Mouse (Mus musculus) naive thymus-derived CD4-positive, alpha-beta T cell, adult 2 months (primary cell): Measurements from ENCODE around the gene Shank1.
A peak's percentile ranks its signal among the peaks of the same experiment; 100 is the strongest.

ENCODE experiments used
- DNase-seq: peaks from one replicate; pipeline ENCODE4 v3.0.0-alpha.2; 2011; ENCODE audit warnings: low read depth

The Shank1 gene

GRCm38 (mm10) chr7:44373889-44374652, 64.0 kb downstream of the Shank1 start:
- DNase-seq: peak; percentile 81

- no peak for DNase-seq
Observed at GRCm38 (mm10) chr7:44374756-44375155, 64.7 kb downstream of the Shank1 start.

- DNase-seq: no peak
Observed at GRCm38 (mm10) chr7:44375207-44375606, 65.2 kb downstream of the Shank1 start.

- no peak for DNase-seq
Observed at GRCm38 (mm10) chr7:44375793-44376192, 65.7 kb downstream of the Shank1 start.

GRCm38 (mm10) chr7:44378290-44378689, 68.2 kb downstream of the Shank1 start:
- no peak for DNase-seq

GRCm38 (mm10) chr7:44382541-44382940, 72.5 kb downstream of the Shank1 start:
- DNase-seq: no peak

GRCm38 (mm10) chr7:44383980-44384715, 74.1 kb downstream of the Shank1 start, which contains the start of gene Syt3:
TSS of gene Syt3 (plus strand) at chr7:44384102.
- peak; percentile 56 for DNase-seq

- no peak for DNase-seq
Observed at GRCm38 (mm10) chr7:44384716-44385059, 74.6 kb downstream of the Shank1 start.

GRCm38 (mm10) chr7:44385720-44386119, 75.7 kb downstream of the Shank1 start, which contains the start of gene 1700008O03Rik:
TSS of gene 1700008O03Rik (minus strand) at chr7:44385820.
- no peak for DNase-seq

GRCm38 (mm10) chr7:44391831-44392230, 81.8 kb downstream of the Shank1 start:
- DNase-seq: no peak

GRCm38 (mm10) chr7:44392341-44392740, 82.3 kb downstream of the Shank1 start:
- no peak for DNase-seq

GRCm38 (mm10) chr7:44393284-44393683, 83.2 kb downstream of the Shank1 start:
- DNase-seq: no peak

- peak; percentile 79 for DNase-seq
Observed at GRCm38 (mm10) chr7:44398570-44398969, 88.5 kb downstream of the Shank1 start.

- DNase-seq: peak; percentile 37
Observed at GRCm38 (mm10) chr7:44401673-44402072, 91.6 kb downstream of the Shank1 start.

GRCm38 (mm10) chr7:44405346-44406014, 95.4 kb downstream of the Shank1 start:
- DNase-seq: peak; percentile 97

- DNase-seq: no peak
Observed at GRCm38 (mm10) chr7:44406015-44406355, 95.9 kb downstream of the Shank1 start.
